Mouse (Mus musculus): ENCODE results near the gene Psd4.

DNA sequence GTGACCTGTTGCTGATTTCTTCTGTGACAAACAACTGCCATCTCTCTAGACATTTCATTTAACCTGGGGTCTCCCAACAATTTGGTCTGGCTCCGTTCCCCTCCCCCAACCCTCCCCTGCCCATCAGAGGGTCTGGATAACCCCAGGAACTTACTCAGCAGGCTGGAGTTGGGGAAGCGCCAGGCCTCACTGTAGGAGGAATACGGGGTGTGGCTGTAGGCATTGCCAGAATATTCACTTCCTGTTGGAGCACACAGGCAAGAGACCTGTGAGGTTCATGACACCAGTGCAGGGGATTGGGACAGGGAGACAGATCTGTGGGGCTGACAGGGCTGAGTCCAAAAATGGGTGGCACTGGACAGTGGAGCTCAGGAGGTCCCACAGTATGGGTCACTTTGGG, 55.4 kb downstream of the Psd4 start:
- TF ChIP-seq NANOG (IDR thresholded peaks at IDR 0.05; ENCODE audit: borderline replicate concordance, low read length) (no peak), CTCF (conservative IDR thresholded peaks at IDR 0.05; ENCODE audit: low read length) (no peak)

All from E14TG2a.4 (cell line).